Mouse (Mus musculus): ENCODE data around the gene Khsrp. TPM values are rescaled to one million over a fixed set of nuclear protein-coding genes. Genes with fewer than 3 reads are reported as not detected.

The Khsrp gene
- total and polyA plus RNA-seq, 2 experiments from 2014 or later: 27.0 to 65.5 TPM

GRCm38 (mm10) chr17:57063031-57063430 is 31.7 kb upstream of the Khsrp start:
- H3K4me1 ChIP-seq (ENCODE audit: insufficient read depth): peaks cover 8% of the 10 kb centered on the region
- H3K27ac ChIP-seq (ENCODE audit: low read depth, low read length): no peak overlapping the region
- H3K9me3 ChIP-seq (ENCODE audit: low read length): no peaks in the 10 kb centered on the region
- DNase-seq (no peak), ATAC-seq (no peak)
- no peak overlapping the region for H3K9ac ChIP-seq
- H3K4me2 ChIP-seq (ENCODE audit: low read depth): no peak overlapping the region
- 11% methylated on average over 8 of the region's 8 CpGs for WGBS
- peaks cover 22% of the 10 kb centered on the region for H3K27me3 ChIP-seq (ENCODE audit: insufficient read depth, low read length)
- no peak for TF ChIP-seq CTCF (IDR thresholded peaks at IDR 0.05; ENCODE audit: low read depth)
- H3K4me3 ChIP-seq (ENCODE audit: low read depth, low read length): no peak overlapping the region
- no peaks in the 10 kb centered on the region for H3K36me3 ChIP-seq (ENCODE audit: insufficient read depth)

- Histone ChIP-seq H3K4me3 (ENCODE audit: low read depth, low read length) (peak overlapping the region; percentile 30), H3K36me3 (ENCODE audit: insufficient read depth) (no peaks in the 10 kb centered on the region), H3K9me3 (ENCODE audit: low read length) (no peaks in the 10 kb centered on the region), H3K4me1 (ENCODE audit: insufficient read depth) (peaks cover 9% of the 10 kb centered on the region), H3K27ac (ENCODE audit: low read depth, low read length) (no peak overlapping the region), H3K27me3 (ENCODE audit: insufficient read depth, low read length) (peaks cover 22% of the 10 kb centered on the region), H3K4me2 (ENCODE audit: low read depth) (peak overlapping the region; percentile 45), H3K9ac (no peak overlapping the region)
- 4% methylated on average over 22 of the region's 22 CpGs for WGBS
- ATAC-seq (no peak), DNase-seq (no peak)
- TF ChIP-seq CTCF (IDR thresholded peaks at IDR 0.05; ENCODE audit: low read depth): no peak
These were observed 31.2 kb upstream of the Khsrp start for GRCm38 (mm10) chr17:57062548-57062947.

- Histone ChIP-seq H3K4me3 (ENCODE audit: low read depth, low read length) (peak overlapping the region; percentile 30), H3K4me2 (ENCODE audit: low read depth) (peak overlapping the region; percentile 45), H3K9ac (no peak overlapping the region), H3K36me3 (ENCODE audit: insufficient read depth) (peaks cover 3% of the 10 kb centered on the region; the same call in 1 of the 2 replicates), H3K27ac (ENCODE audit: low read depth, low read length) (no peak overlapping the region), H3K9me3 (ENCODE audit: low read length) (no peaks in the 10 kb centered on the region), H3K27me3 (ENCODE audit: insufficient read depth, low read length) (peaks cover 22% of the 10 kb centered on the region), H3K4me1 (ENCODE audit: insufficient read depth) (peaks cover 9% of the 10 kb centered on the region)
- under 1% methylated on average over 39 of the region's 39 CpGs for WGBS
- no peak for DNase-seq
- no peak for TF ChIP-seq CTCF (IDR thresholded peaks at IDR 0.05; ENCODE audit: low read depth)
- ATAC-seq: no peak
These were observed 30.7 kb upstream of the Khsrp start for GRCm38 (mm10) chr17:57062011-57062521.

GRCm38 (mm10) chr17:57061069-57061468 is 29.7 kb upstream of the Khsrp start:
- Histone ChIP-seq H3K4me2 (ENCODE audit: low read depth) (peak overlapping the region; percentile 54), H3K9ac (no peak overlapping the region; the same call in 1 of the 2 replicates), H3K27ac (ENCODE audit: low read depth, low read length) (no peak overlapping the region), H3K9me3 (ENCODE audit: low read length) (no peaks in the 10 kb centered on the region), H3K4me1 (ENCODE audit: insufficient read depth) (peaks cover 9% of the 10 kb centered on the region), H3K27me3 (ENCODE audit: insufficient read depth, low read length) (peaks cover 22% of the 10 kb centered on the region), H3K36me3 (ENCODE audit: insufficient read depth) (peaks cover 9% of the 10 kb centered on the region), H3K4me3 (ENCODE audit: low read depth, low read length) (peak overlapping the region; percentile 86)
- WGBS: 38% methylated on average over 10 of the region's 10 CpGs
- DNase-seq (no peak), ATAC-seq (no peak)
- no peak for TF ChIP-seq CTCF (IDR thresholded peaks at IDR 0.05; ENCODE audit: low read depth)

GRCm38 (mm10) chr17:57060231-57060801 is 29.0 kb upstream of the Khsrp start:
- WGBS: under 1% methylated on average over 44 of the region's 44 CpGs
- Histone ChIP-seq H3K27ac (ENCODE audit: low read depth, low read length) (peak overlapping the region; percentile 87), H3K4me2 (ENCODE audit: low read depth) (peak overlapping the region; percentile 54), H3K27me3 (ENCODE audit: insufficient read depth, low read length) (peaks cover 22% of the 10 kb centered on the region), H3K4me1 (ENCODE audit: insufficient read depth) (peaks cover 9% of the 10 kb centered on the region), H3K36me3 (ENCODE audit: insufficient read depth) (peaks cover 15% of the 10 kb centered on the region), H3K9ac (peak overlapping the region; percentile 75), H3K9me3 (ENCODE audit: low read length) (no peaks in the 10 kb centered on the region), H3K4me3 (ENCODE audit: low read depth, low read length) (peak overlapping the region; percentile 86)
- peak; percentile 84 for TF ChIP-seq CTCF (IDR thresholded peaks at IDR 0.05; ENCODE audit: low read depth)
- ATAC-seq: peak; percentile 92
- peak; percentile 97 for DNase-seq

- Histone ChIP-seq H3K36me3 (ENCODE audit: insufficient read depth) (peaks cover 23% of the 10 kb centered on the region), H3K4me3 (ENCODE audit: low read depth, low read length) (peak within 1 kb of the TSS; percentile 86), H3K9ac (peak within 1 kb of the TSS; percentile 75), H3K4me2 (ENCODE audit: low read depth) (peak within 1 kb of the TSS; percentile 54), H3K4me1 (ENCODE audit: insufficient read depth) (peaks cover 9% of the 10 kb centered on the region), H3K9me3 (ENCODE audit: low read length) (no peaks in the 10 kb centered on the region), H3K27me3 (ENCODE audit: insufficient read depth, low read length) (peaks cover 22% of the 10 kb centered on the region), H3K27ac (ENCODE audit: low read depth, low read length) (peak within 1 kb of the TSS; percentile 87)
- TF ChIP-seq CTCF (IDR thresholded peaks at IDR 0.05; ENCODE audit: low read depth): no peak
- peak; percentile 85 for ATAC-seq
- WGBS: 3% methylated on average over 33 of the region's 45 CpGs
- DNase-seq: peak; percentile 91
These were observed 28.2 kb upstream of the Khsrp start, which contains the start of gene Slc25a23 for GRCm38 (mm10) chr17:57059486-57059977. Slc25a23 (minus strand) TSS chr17:57059863.

GRCm38 (mm10) chr17:57058891-57059485 is 27.7 kb upstream of the Khsrp start, which contains the start of gene Crb3:
Crb3 (plus strand) TSS chr17:57059105.
- Histone ChIP-seq H3K9ac (peak within 1 kb of the TSS; percentile 75), H3K27ac (ENCODE audit: low read depth, low read length) (peak within 1 kb of the TSS; percentile 87), H3K4me3 (ENCODE audit: low read depth, low read length) (peak within 1 kb of the TSS; percentile 86), H3K36me3 (ENCODE audit: insufficient read depth) (peaks cover 27% of the 10 kb centered on the region), H3K4me2 (ENCODE audit: low read depth) (peak within 1 kb of the TSS; percentile 54), H3K27me3 (ENCODE audit: insufficient read depth, low read length) (peaks cover 22% of the 10 kb centered on the region), H3K9me3 (ENCODE audit: low read length) (no peaks in the 10 kb centered on the region), H3K4me1 (ENCODE audit: insufficient read depth) (peaks cover 9% of the 10 kb centered on the region)
- DNase-seq (peak; percentile 21), ATAC-seq (no peak; the same call in 1 of the 2 replicates)
- no peak for TF ChIP-seq CTCF (IDR thresholded peaks at IDR 0.05; ENCODE audit: low read depth)
- 0% methylated on average over 11 of the region's 22 CpGs for WGBS
